Mouse (Mus musculus): ENCODE measurements at regions not wholly inside any gene's neighbourhood (a gene's known extent, or its start where the extent isn't known, plus 50 kb on each side); places are given as distances from the start of the nearest gene placed in this dataset.
"Not testable (repeated sequence)": the region's sequence is repeated elsewhere in the genome, so short reads cannot be mapped to it uniquely, and the experiment has no call there.

DNA sequence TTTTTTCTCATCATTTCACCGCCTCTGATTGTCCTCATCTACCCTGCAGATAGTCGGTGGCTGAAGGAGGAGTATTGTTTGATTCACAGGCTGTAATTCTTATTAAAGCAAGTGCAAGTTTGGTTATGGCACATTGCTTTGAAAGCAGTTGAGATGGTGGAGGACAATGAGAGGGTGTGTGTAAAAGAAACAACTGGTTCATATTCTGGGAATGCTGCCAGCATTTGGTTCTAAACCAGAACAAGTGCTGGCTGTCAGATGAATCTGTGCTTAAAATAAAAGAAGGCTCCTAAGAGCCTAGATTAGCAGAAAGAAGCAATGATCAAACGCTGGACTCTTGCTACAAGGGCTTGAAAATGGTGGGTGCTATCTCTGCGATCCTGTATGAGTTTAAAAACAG lies 622.7 kb upstream of the Fam241a start:
- ATAC-seq (replicated peaks; ENCODE audit: insufficient number of reproducible peaks, low FRiP score, low TSS enrichment, poor library complexity, severe bottlenecking) = no peak

DNA sequence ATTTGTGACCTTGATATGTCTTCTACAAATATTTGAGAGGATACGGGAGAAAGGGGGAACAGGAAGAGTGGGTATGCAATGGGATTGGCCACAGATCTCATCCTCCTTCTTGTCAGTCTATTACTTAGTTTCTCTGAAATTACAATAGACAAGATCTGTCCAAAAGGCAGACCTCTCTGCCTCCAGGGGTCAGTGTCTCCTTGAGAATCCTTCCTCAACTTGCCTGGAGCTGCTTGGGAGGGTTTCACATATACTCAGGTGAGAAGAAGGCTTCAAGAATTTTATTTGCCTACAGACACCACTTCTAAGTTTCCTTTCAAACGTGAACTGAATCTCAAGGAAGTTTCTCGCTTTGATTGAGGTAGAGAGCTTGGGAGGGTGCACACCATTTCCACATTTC lies 575.0 kb upstream of the Fam241a start:
- no peak for ATAC-seq (replicated peaks; ENCODE audit: insufficient number of reproducible peaks, low FRiP score, low TSS enrichment, poor library complexity, severe bottlenecking)

DNA sequence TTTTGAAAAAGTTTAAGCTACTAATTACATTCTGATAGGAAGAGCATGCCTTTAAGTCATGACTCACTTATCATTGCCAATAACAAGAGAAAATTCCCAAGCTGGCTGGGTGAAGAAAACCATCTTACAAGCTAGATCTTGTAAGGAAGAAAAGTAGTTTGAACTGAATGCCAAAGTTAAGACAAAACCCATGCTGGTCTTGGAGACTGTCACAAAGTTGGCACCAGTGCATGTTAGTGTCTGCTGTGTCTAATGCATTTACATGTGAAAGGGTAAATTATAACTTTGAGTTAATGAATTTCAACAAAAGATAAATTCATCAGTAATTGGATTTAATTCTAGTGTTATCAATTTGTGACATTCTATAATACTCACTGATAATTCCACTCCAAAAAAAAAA lies 533.6 kb upstream of the Fam241a start:
- ATAC-seq (replicated peaks; ENCODE audit: insufficient number of reproducible peaks, low FRiP score, low TSS enrichment, poor library complexity, severe bottlenecking) = no peak

DNA sequence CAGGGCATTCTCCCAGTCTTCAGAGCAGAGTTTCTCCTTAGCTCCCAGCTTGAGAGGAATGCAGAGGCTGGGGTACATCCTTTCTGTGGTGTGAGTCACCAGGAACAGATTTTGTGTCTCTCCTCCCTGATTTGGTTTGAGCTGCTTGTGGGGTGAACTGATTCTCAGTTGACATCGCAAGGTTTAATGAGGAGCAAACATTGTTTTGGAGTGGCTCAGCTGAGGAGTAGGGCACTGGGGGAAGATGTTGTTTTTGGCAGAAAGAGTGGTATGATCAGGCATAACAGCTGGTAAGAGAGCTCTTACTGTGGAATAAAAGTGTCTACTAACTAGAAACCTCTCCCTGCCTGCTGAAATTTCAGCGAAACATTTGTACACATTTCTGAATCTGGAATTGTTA lies 519.4 kb upstream of the Fam241a start:
- no peak for ATAC-seq (replicated peaks; ENCODE audit: insufficient number of reproducible peaks, low FRiP score, low TSS enrichment, poor library complexity, severe bottlenecking)

DNA sequence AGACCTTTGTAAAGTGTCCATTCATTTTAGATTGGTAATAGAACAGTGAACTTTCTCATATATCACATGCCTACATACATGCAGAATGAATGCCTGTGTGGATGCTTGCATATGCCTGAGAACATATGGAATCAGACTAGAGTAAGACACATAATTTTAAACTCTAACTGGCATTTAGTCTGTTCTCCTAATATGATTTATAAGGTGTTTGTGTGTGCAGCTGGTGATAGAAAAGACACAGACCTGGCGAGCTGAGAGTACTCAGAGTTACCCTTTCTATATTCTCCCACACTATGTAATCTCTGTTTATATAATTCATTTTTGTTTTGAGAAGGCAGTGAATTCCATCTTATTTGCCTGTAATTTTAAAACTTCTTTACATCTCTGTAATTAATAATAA lies 517.4 kb upstream of the Fam241a start:
- ATAC-seq (replicated peaks; ENCODE audit: insufficient number of reproducible peaks, low FRiP score, low TSS enrichment, poor library complexity, severe bottlenecking) = no peak

DNA sequence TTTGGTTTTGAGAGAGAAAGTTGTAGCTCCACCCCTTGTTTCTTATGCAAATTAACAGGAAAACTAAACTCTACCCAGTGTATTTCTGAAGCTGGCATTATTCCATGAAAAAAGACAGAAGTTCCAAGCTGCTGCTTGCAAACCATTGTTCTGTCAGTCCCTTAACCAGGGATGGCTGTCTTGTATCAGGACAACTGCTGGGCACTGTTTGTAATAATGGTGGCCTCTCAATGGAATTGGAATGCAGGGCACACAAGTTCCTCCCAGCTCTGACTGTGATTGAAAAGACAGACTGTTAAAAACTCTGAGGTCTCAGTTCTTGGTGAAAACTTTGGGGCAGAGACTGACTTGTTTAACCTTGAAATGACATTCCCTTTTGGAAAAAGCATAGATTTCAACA lies 516.0 kb upstream of the Fam241a start:
- ATAC-seq (replicated peaks; ENCODE audit: insufficient number of reproducible peaks, low FRiP score, low TSS enrichment, poor library complexity, severe bottlenecking) = no peak

DNA sequence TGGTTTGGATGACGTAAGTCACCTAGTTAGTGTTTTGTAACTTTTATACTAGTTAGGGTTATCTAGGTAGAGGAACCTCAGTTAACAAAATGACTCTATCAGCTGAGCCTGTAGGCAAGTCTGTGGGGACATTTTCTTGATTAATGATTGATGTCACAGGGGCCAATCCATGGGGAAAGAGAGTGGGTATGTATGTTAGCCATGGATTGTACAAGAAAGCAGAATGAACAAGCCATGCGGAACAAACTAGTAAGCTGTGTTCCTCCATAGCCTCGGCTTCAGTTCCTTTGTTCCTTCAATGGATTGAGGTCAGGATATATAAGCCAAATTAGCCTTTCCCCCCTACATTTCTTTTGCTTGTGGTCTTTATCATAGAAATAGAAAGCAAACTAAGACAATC lies 498.7 kb upstream of the Fam241a start:
- ATAC-seq (replicated peaks; ENCODE audit: insufficient number of reproducible peaks, low FRiP score, low TSS enrichment, poor library complexity, severe bottlenecking) = no peak

DNA sequence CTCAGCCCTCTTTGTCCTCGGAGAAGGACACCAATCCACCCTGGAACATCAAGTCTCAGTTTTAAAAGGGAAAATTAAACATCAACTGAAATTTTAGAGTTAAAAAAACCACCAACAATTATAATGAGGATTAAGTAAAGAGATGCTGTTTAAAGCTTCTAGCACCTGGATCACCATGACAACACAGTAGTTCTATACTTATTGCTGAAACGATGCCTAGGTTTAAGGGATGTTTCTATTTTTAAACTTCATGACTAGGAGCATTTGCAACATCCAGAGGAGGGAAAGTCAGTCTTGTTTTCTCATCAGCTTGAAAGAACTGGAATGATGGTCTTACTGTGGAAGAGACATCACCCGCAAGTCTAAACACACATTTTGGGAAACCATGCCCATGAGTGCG lies 484.5 kb upstream of the Fam241a start:
- ATAC-seq (replicated peaks; ENCODE audit: insufficient number of reproducible peaks, low FRiP score, low TSS enrichment, poor library complexity, severe bottlenecking) = no peak

DNA sequence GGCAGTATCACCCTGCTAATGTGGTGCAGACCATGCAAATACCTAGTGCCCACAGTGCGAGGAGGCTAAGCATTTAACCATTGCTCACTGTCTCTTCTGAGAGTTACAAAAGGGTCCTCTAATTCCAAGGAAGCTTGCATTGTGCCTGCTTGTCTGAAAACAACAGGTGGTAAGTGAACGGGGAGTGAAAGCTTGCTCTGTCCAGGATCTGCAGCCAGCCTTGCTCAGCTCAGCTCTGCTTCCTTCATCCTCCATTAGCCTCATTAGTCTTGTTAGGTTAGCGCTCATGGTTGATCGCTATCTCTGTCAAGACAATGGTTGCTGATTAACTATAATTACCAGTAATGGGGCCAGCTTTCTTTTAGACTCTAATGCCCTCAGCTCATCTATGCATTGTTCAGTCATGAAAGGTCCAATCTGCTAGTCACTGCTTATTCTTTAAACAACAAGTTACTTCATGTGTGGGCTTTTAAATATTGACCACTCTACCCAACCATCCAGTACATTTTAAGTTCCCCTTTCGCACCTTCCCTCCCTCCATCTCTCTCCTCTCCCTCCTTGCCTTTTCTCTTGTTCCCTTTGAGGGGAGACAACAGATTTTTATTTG lies 473.5 kb upstream of the Fam241a start:
- ATAC-seq (replicated peaks; ENCODE audit: insufficient number of reproducible peaks, low FRiP score, low TSS enrichment, poor library complexity, severe bottlenecking) = no peak

DNA sequence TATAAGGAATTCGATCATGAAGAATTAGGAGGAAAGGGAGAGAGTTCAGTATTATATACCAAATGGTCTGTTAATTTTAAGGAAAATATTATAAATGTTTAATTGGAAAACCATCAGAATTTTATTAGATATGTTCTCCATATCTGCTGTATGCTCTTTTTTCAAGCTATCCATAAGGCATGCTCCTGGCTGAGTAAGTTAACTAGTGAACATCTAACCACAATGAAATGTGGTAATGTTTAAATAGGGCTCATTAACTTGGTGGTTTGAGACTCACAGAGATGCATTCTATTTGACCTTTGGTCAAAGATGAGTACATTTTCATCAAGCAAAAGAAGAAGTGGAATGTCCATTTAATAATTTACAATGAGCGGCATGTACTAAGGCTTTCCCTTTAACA lies 466.2 kb upstream of the Fam241a start:
- no peak for ATAC-seq (replicated peaks; ENCODE audit: insufficient number of reproducible peaks, low FRiP score, low TSS enrichment, poor library complexity, severe bottlenecking)

DNA sequence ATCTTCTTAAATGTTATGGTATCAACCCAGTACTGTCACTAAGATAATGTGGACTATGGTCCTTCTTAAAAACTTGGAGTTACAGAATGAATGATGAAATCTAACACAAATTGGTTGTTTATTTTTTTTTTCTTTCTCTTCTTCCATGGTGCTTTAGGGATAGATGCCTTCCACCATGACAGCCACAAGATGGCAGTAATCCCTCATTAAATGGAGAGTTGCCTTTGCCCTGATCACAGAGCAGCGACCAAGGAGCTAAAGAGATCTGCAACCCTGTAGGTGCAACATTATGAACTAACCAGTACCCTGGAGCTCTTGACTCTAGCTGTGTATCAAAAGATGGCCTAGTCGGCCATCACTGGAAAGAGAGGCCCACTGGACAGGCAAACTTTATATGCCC lies 453.0 kb upstream of the Fam241a start:
- not testable (repeated sequence) for ATAC-seq (replicated peaks; ENCODE audit: insufficient number of reproducible peaks, low FRiP score, low TSS enrichment, poor library complexity, severe bottlenecking)

DNA sequence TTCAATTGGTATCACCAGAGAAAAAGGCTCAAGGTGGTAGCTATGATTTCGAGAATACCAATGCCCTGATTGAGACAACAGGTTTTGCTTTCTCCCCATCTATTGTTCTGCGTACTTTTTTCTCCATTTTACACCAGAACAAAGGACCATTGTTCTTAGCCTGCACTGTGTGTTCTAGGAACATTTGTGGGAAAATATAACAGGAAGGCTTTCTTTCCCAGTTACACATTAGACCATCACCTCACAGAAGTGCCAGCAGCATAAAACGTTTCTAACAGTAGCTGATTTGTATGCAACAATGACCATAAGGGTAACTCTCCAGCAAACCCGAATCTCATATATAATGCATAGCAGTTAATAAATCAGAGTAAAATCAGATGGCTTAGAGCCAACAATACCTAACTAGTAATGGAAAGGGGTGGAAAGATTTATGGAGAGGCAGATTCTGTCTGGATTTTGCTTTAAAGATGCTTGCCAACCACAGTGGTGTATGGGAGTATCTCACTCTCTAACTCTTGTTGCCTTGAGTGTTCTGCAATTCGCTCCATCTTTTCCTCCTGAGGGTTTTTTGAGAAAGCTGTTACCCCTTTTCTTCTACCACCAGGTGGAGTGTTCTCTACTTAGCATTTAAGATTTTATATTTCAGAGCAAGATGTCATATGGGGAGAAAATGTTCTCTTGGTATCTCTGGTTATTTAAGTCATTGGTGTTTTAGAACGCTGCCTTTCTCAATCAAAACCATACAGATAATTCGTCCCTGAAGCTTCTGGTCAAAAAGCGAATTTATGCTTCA lies 451.9 kb upstream of the Fam241a start:
- no peak for ATAC-seq (replicated peaks; ENCODE audit: insufficient number of reproducible peaks, low FRiP score, low TSS enrichment, poor library complexity, severe bottlenecking)

DNA sequence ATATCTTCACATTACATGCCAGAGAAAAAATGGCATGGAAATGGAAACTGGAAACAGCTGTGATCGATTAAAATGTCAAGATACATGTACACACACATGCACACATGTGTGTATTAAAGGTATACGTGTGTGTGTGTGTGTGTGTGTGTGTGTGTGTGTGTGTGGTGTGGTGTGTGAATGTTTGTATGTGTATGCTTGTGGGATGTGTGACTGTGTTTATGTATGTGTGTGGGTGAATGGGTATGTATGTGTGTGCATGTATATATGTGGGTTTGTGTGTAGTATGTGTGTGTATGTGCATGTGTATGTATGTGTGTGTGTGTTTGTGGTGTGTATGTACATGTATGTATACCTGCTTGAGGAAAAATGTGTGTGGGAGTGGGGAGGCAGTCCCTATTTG lies 441.4 kb upstream of the Fam241a start:
- no peak for ATAC-seq (replicated peaks; ENCODE audit: insufficient number of reproducible peaks, low FRiP score, low TSS enrichment, poor library complexity, severe bottlenecking)

DNA sequence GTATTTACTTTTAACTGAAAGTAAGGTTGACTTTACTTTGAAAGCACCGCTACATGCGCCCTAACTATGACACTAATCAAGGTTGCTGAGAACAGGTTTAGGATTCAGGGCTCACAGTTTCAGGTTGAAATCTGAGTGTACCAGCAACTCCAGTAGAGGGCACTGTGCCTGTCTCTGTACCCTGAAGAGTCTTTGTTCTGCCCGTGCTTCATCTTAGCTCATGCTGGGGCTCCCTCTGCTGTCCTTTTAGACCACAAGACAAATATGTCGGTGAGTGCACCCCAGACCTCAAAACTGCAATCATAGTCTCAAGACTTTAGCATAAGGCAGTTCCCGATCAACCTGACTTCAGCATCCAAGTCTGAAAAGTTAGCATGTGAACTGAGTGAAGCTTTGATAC lies 440.9 kb upstream of the Fam241a start:
- ATAC-seq (replicated peaks; ENCODE audit: insufficient number of reproducible peaks, low FRiP score, low TSS enrichment, poor library complexity, severe bottlenecking) = no peak

DNA sequence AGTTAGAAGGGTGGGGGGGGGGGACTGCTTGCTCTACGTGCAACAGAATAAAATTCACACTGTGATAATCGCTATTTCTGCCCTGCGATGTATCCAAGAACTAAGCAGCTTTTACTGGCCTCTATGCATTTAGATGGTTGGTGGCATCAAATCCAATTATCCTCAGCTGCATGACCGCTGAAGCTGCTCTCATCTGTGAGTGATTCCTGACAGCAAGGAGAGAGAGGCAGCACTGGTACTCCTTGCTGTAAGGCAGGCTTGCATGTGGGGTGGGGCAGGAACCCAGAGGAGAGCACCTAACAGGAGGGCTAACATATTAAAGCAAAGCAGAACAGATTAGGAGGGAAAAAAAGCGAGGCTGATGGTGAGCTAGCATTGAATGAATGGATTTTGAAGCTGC lies 431.6 kb upstream of the Fam241a start:
- no peak for ATAC-seq (replicated peaks; ENCODE audit: insufficient number of reproducible peaks, low FRiP score, low TSS enrichment, poor library complexity, severe bottlenecking)

DNA sequence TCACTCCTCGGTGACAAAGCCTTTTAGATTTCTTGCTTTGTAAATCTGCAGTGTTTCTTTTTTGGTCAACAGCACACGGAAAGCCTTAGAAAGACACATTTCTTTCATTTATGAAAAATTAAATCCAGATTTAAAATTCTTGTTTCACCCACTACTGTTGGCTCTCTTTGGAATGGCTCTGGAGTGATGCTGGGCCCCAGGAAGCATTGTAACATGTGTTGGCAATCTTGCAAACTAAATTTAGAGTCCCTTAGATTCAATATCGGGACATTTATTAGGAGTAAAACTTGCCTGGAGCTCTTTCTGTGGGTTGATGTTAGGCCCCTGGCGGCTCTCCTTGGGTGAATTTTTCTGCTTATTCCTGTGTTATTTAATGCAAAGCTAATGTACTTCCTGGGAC lies 405.2 kb upstream of the Fam241a start:
- no peak for ATAC-seq (replicated peaks; ENCODE audit: insufficient number of reproducible peaks, low FRiP score, low TSS enrichment, poor library complexity, severe bottlenecking)

DNA sequence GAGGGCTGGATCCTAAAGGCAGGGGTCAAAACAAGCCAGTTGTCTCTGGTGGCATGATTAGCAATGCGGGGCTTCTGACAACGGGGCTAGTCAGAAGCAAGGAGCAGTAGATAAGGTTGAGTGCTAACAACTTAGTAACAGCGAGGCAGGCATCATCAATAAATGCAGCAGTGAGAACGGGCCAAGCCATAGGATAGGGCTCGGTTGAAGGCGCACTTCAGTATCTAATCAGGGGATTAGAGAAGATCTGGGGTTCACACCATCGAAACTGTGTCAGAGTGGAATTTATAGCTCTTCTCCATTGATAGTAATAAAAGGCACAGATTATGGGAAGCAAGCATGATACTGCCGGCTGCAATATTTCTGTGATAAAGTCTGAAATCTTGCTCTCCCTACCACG lies 402.0 kb upstream of the Fam241a start:
- ATAC-seq (replicated peaks; ENCODE audit: insufficient number of reproducible peaks, low FRiP score, low TSS enrichment, poor library complexity, severe bottlenecking) = no peak

DNA sequence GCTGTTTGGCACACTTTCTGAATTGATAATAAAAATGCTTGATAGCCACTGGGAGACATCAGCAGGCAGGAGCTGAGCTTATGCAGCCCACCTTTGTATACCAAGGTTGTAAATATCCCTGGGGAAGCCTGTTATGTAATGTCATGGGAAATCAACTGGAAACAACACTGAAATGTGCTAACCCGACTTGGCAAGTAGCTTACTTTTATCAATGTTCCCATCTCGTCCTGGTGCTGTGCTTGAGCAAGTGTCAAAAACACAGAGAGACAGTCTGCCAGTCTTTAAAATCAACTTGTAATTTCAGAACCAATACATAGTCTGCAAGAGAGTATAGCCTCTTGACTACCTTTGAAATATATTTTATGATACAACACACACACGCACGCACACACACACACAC lies 391.7 kb upstream of the Fam241a start:
- no peak for ATAC-seq (replicated peaks; ENCODE audit: insufficient number of reproducible peaks, low FRiP score, low TSS enrichment, poor library complexity, severe bottlenecking)

DNA sequence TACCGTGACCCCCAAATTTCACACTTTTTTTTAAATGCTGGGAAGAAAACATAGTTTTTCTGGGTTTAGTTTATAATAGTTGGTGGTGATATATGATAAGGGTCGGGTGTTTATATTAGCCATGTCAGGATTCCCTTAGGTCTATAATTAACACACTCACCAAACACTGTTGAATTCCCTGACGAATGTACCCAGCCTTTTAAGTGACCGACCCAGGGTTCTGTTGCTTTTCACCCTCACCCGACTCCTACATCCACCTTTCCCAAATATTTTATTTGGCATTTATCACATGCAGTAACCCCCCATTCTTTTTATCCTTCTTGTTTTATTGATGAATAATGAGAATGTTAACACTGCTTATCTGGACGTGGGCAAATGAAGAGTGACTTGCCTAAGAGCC lies 389.1 kb upstream of the Fam241a start:
- ATAC-seq (replicated peaks; ENCODE audit: insufficient number of reproducible peaks, low FRiP score, low TSS enrichment, poor library complexity, severe bottlenecking) = no peak

DNA sequence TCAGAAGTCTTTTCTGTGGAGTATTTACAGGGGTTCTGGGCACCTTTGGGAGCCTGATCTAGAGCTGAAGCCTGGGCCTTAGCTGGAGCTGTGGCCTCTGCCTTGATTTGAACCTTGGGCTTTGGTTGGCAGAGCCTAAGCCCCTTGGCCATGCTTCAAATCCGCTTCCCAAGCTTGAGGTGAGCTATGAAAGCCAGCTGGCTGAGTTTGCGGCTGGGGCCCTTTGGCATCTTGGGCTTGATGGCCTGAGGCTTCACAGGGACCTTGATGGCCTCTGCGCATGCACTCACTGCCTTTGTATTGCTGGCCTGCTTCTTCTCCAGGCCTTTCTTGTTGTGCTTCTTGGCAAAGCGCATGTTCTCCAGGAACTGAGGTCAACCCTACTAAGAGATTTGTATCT lies 384.5 kb upstream of the Fam241a start:
- no peak for ATAC-seq (replicated peaks; ENCODE audit: insufficient number of reproducible peaks, low FRiP score, low TSS enrichment, poor library complexity, severe bottlenecking)

DNA sequence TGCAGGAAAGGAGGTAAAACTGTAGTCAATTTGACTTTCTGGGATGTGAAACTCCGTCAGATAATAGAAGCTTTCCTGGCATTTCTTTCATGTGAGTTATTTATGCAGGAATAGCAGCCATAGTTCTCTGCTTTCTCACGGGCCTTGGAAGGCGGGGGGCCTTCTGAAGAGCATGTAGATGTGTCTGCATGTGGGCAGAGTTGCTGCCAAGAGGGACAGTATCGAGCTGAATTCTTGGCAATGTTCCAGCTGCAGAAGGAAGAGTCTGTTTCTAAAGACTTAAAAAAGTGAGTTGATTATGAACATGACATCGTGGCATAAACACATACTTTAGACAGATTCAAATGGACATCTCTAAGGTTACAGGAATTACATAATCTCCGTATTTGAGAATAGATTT lies 374.5 kb upstream of the Fam241a start:
- no peak for ATAC-seq (replicated peaks; ENCODE audit: insufficient number of reproducible peaks, low FRiP score, low TSS enrichment, poor library complexity, severe bottlenecking)

All from monocyte, adult 5-6 weeks (primary cell).